Mouse (Mus musculus) lung, adult 2 months (tissue): ENCODE measurements around the gene Taf4.

Source experiments
- CTCF ChIP-seq: fragments of 200-500 bp; IDR thresholded peaks from 2 replicates; pipeline ENCODE4 v1.5.1; 2011; ENCODE audit warnings: mild to moderate bottlenecking, low read length, control low read depth; ENCODE audit not compliant: insufficient read depth
- POLR2A ChIP-seq: fragments of 200-500 bp; IDR thresholded peaks from 2 replicates; pipeline ENCODE4 v1.6.1; 2011; ENCODE audit warnings: low read depth, mild to moderate bottlenecking, control low read depth, low read length, borderline replicate concordance; ENCODE audit errors: extremely low read depth

- TF ChIP-seq POLR2A (peak; percentile 97), CTCF (no peak)
Observed at GRCm38 (mm10) chr2:179976628-179977343, at the start of gene Taf4.
